Mouse (Mus musculus): ENCODE data around the gene Lrg1. TPM values are rescaled to one million over a fixed set of nuclear protein-coding genes. Genes with fewer than 3 reads are reported as not detected.
"Not testable (repeated sequence)": the region's sequence is repeated elsewhere in the genome, so short reads cannot be mapped to it uniquely, and the experiment has no call there.

The Lrg1 gene
- total and polyA plus RNA-seq, 3 experiments: not detected

- H3K9me3 ChIP-seq (replicated peaks; ENCODE audit: low read length); H3K9ac ChIP-seq (ENCODE audit: insufficient read depth, low read depth); H3K4me3 ChIP-seq (replicated peaks in 1 of 3; ENCODE audit: low read depth in 2 of 3, low read length in 2 of 3, poor library complexity in 1 of 3); H3K27me3 ChIP-seq (replicated peaks); H3K27ac ChIP-seq (ENCODE audit: insufficient read depth, low read depth); DNase-seq (ENCODE audit: extremely low read depth); H3K4me2 ChIP-seq (ENCODE audit: insufficient read depth, low read depth, poor library complexity, severe bottlenecking); dilution Hi-C loops (cut with MboI; ENCODE audit: extremely low pct_ligation_motif_present, extremely low pct_unique_long_range_greater_than_20kb, low sequenced_read_pairs); in situ Hi-C loops (cut with MboI; ENCODE audit: low pct_ligation_motif_present, low pct_unique_long_range_greater_than_20kb, low sequenced_read_pairs); H3K4me1 ChIP-seq (ENCODE audit: control insufficient read depth in 1 of 2, insufficient read depth in 2 of 2); H3K79me2 ChIP-seq (replicated peaks; ENCODE audit: control insufficient read depth, extremely low read depth, insufficient read depth, poor library complexity, severe bottlenecking): not testable (repeated sequence)
- peaks cover 41 to 71% of the 10 kb centered on the region in 2 experiments for H3K36me3 ChIP-seq (replicated peaks in 1 of 2; ENCODE audit: control insufficient read depth in 1 of 2, insufficient read depth in 1 of 2, low read length in 1 of 2)
These were observed 17.0 kb downstream of the Lrg1 start for GRCm38 (mm10) chr17:56104821-56105220.

- H3K36me3 ChIP-seq (replicated peaks in 1 of 2; ENCODE audit: control insufficient read depth in 1 of 2, insufficient read depth in 1 of 2, low read length in 1 of 2): peaks cover 50 to 70% of the 10 kb centered on the region in 2 experiments
- no peaks in the 10 kb centered on the region for H3K79me2 ChIP-seq (replicated peaks; ENCODE audit: control insufficient read depth, extremely low read depth, insufficient read depth, poor library complexity, severe bottlenecking)
- H3K4me2 ChIP-seq (ENCODE audit: insufficient read depth, low read depth, poor library complexity, severe bottlenecking): no peak overlapping the region
- dilution Hi-C loops (cut with MboI; ENCODE audit: extremely low pct_ligation_motif_present, extremely low pct_unique_long_range_greater_than_20kb, low sequenced_read_pairs) (no loop called here), in situ Hi-C loops (cut with MboI; ENCODE audit: low pct_ligation_motif_present, low pct_unique_long_range_greater_than_20kb, low sequenced_read_pairs) (no loop called here)
- no peak for TF ChIP-seq CHD1 (IDR thresholded peaks at IDR 0.05; ENCODE audit: low read depth, low read length)
- TF ChIP-seq ZMIZ1 (IDR thresholded peaks at IDR 0.05; ENCODE audit: low read depth, low read length): no peak
- TF ChIP-seq USF2 (conservative IDR thresholded peaks at IDR 0.05; ENCODE audit: low read depth, low read length): no peak
- no peak for TF ChIP-seq UBTF (IDR thresholded peaks at IDR 0.05; ENCODE audit: low read depth, low read length)
- no peak for TF ChIP-seq ZC3H11A (IDR thresholded peaks at IDR 0.05; ENCODE audit: low read depth, low read length)
- TF ChIP-seq USF1 (IDR thresholded peaks at IDR 0.05; ENCODE audit: low read depth, low read length): no peak
- TF ChIP-seq CHD2 (IDR thresholded peaks at IDR 0.05; ENCODE audit: low read length): no peak
- TF ChIP-seq ETS1 (conservative IDR thresholded peaks at IDR 0.05; ENCODE audit: low read depth, low read length): no peak
- no peak for TF ChIP-seq KAT2A (IDR thresholded peaks at IDR 0.05; ENCODE audit: insufficient replicate concordance, low read length)
- no peak for TF ChIP-seq CTCF (conservative IDR thresholded peaks at IDR 0.05 in 1 of 2, IDR thresholded peaks at IDR 0.05 in 1 of 2; ENCODE audit: low read depth in 2 of 2, low read length in 2 of 2)
- TF ChIP-seq HCFC1 (IDR thresholded peaks at IDR 0.05; ENCODE audit: low read depth, low read length): no peak
- no peak overlapping the region for H3K27ac ChIP-seq (ENCODE audit: insufficient read depth, low read depth)
- DNase-seq (ENCODE audit: extremely low read depth): no peak
- H3K9ac ChIP-seq (ENCODE audit: insufficient read depth, low read depth): no peak overlapping the region
- H3K27me3 ChIP-seq (replicated peaks): no peaks in the 10 kb centered on the region
- H3K4me1 ChIP-seq (ENCODE audit: control insufficient read depth in 1 of 2, insufficient read depth in 2 of 2): 0 out of 4 replicates have a peak, but pooled peaks cover 0 to 2% of the 10 kb centered on the region in 2 experiments
- no peaks in the 10 kb centered on the region for H3K9me3 ChIP-seq (replicated peaks; ENCODE audit: low read length)
- no peak overlapping the region for H3K4me3 ChIP-seq (replicated peaks in 1 of 3; ENCODE audit: low read depth in 2 of 3, low read length in 2 of 3, poor library complexity in 1 of 3)
These were observed 18.1 kb downstream of the Lrg1 start for GRCm38 (mm10) chr17:56103465-56104285.

GRCm38 (mm10) chr17:56102927-56103326, 18.9 kb downstream of the Lrg1 start:
- in situ Hi-C loops (cut with MboI; ENCODE audit: low pct_ligation_motif_present, low pct_unique_long_range_greater_than_20kb, low sequenced_read_pairs) (no loop called here), dilution Hi-C loops (cut with MboI; ENCODE audit: extremely low pct_ligation_motif_present, extremely low pct_unique_long_range_greater_than_20kb, low sequenced_read_pairs) (no loop called here)
- no peak for TF ChIP-seq GABPA (IDR thresholded peaks at IDR 0.05; ENCODE audit: insufficient replicate concordance, low read depth, low read length)
- TF ChIP-seq ZMIZ1 (IDR thresholded peaks at IDR 0.05; ENCODE audit: low read depth, low read length): no peak
- no peak for TF ChIP-seq ZNF384 (IDR thresholded peaks at IDR 0.05; ENCODE audit: low read depth, low read length)
- no peak for TF ChIP-seq ELF1 (IDR thresholded peaks at IDR 0.05; ENCODE audit: low read depth, low read length)
- no peak for TF ChIP-seq CHD1 (IDR thresholded peaks at IDR 0.05; ENCODE audit: low read depth, low read length)
- no peak for TF ChIP-seq ZKSCAN1 (IDR thresholded peaks at IDR 0.05; ENCODE audit: borderline replicate concordance, low read depth, low read length)
- TF ChIP-seq MAX (IDR thresholded peaks at IDR 0.05; ENCODE audit: low read length): no peak
- TF ChIP-seq TCF12 (IDR thresholded peaks at IDR 0.05; ENCODE audit: low read depth, low read length): no peak
- no peak for TF ChIP-seq MXI1 (IDR thresholded peaks at IDR 0.05; ENCODE audit: low read depth, low read length)
- TF ChIP-seq ETS1 (conservative IDR thresholded peaks at IDR 0.05; ENCODE audit: low read depth, low read length): no peak
- no peak for TF ChIP-seq CTCF (conservative IDR thresholded peaks at IDR 0.05 in 1 of 2, IDR thresholded peaks at IDR 0.05 in 1 of 2; ENCODE audit: low read depth in 2 of 2, low read length in 2 of 2)
- no peak for TF ChIP-seq NRF1 (IDR thresholded peaks at IDR 0.05; ENCODE audit: low read depth, low read length)
- no peak for TF ChIP-seq JUN (IDR thresholded peaks at IDR 0.05; ENCODE audit: insufficient read depth, low read depth, low read length)
- no peak for TF ChIP-seq SMC3 (IDR thresholded peaks at IDR 0.05; ENCODE audit: low read depth, low read length)
- DNase-seq (ENCODE audit: extremely low read depth): no peak
- Histone ChIP-seq H3K9ac (ENCODE audit: insufficient read depth, low read depth) (no peak overlapping the region), H3K4me1 (ENCODE audit: control insufficient read depth in 1 of 2, insufficient read depth in 2 of 2) (0 out of 4 replicates have a peak, but pooled peaks cover 0 to 2% of the 10 kb centered on the region in 2 experiments), H3K4me2 (ENCODE audit: insufficient read depth, low read depth, poor library complexity, severe bottlenecking) (no peak overlapping the region), H3K79me2 (replicated peaks; ENCODE audit: control insufficient read depth, extremely low read depth, insufficient read depth, poor library complexity, severe bottlenecking) (no peaks in the 10 kb centered on the region), H3K4me3 (replicated peaks in 1 of 3; ENCODE audit: low read depth in 2 of 3, low read length in 2 of 3, poor library complexity in 1 of 3) (no peak overlapping the region), H3K9me3 (replicated peaks; ENCODE audit: low read length) (no peaks in the 10 kb centered on the region), H3K36me3 (replicated peaks in 1 of 2; ENCODE audit: control insufficient read depth in 1 of 2, insufficient read depth in 1 of 2, low read length in 1 of 2) (peaks cover 58 to 72% of the 10 kb centered on the region in 2 experiments), H3K27me3 (replicated peaks) (no peaks in the 10 kb centered on the region), H3K27ac (ENCODE audit: insufficient read depth, low read depth) (no peak overlapping the region)

All from CH12.LX (cell line).